Mouse (Mus musculus) midbrain, embryonic 14.5 days (tissue): ENCODE results near the gene Aimp2. TPM values are rescaled to one million over a fixed set of nuclear protein-coding genes. Genes with fewer than 3 reads are reported as not detected.

Experiments
- ATAC-seq: fragments of 200-750 bp; cut with Nextera tagmentation; 2 replicates; pipeline ENCODE4 v1.8.0; 2017; ENCODE audit warnings: moderate number of reproducible peaks, moderate library complexity; ENCODE audit not compliant: low FRiP score, low TSS enrichment
- DNase-seq: peaks from one replicate; pipeline ENCODE4 v3.0.0-alpha.2; 2015
- H3K27ac ChIP-seq: fragments of 300-500 bp; sonication (generic); replicated peaks from 2 replicates; pipeline ENCODE4 v1.5.1; 2014; ENCODE audit warnings: mild to moderate bottlenecking, low read depth, low read length, moderate library complexity
- H3K27me3 ChIP-seq: fragments of 300-500 bp; sonication (generic); 2 replicates; pipeline ENCODE4 v1.6.1; 2014; ENCODE audit warnings: low read length, control low read depth, mixed read lengths; ENCODE audit not compliant: control insufficient read depth, insufficient read depth
- H3K36me3 ChIP-seq: fragments of 300-500 bp; sonication (generic); 2 replicates; pipeline ENCODE4 v1.6.1; 2014; ENCODE audit warnings: low read length, control low read depth; ENCODE audit not compliant: control insufficient read depth, insufficient read depth
- H3K4me1 ChIP-seq: fragments of 300-500 bp; sonication (generic); 2 replicates; pipeline ENCODE4 v1.6.1; 2014; ENCODE audit warnings: mild to moderate bottlenecking, antibody characterized with exemption, low read length, control low read depth; ENCODE audit not compliant: control insufficient read depth, insufficient read depth
- H3K4me2 ChIP-seq: fragments of 300-500 bp; sonication (generic); 2 replicates; pipeline ENCODE4 v1.6.1; 2014; ENCODE audit warnings: mild to moderate bottlenecking, low read length, moderate library complexity
- H3K4me3 ChIP-seq: fragments of 300-500 bp; sonication (generic); replicated peaks from 2 replicates; pipeline ENCODE4 v1.5.1; 2014; ENCODE audit warnings: low read depth, low read length
- H3K9ac ChIP-seq: fragments of 300-500 bp; sonication (generic); replicated peaks from 2 replicates; pipeline ENCODE4 v1.6.1; 2014; ENCODE audit warnings: mild to moderate bottlenecking, low read length, moderate library complexity
- H3K9me3 ChIP-seq: fragments of 300-500 bp; sonication (generic); 2 replicates; pipeline ENCODE4 v1.6.1; 2016; ENCODE audit warnings: low read length, control low read depth, mixed read lengths; ENCODE audit not compliant: control insufficient read depth
- WGBS: fragments of 180-500 bp; shearing (Covaris S2); extraction: QIAGEN DNeasy Blood & Tissue Kit; methylation state at CpG from one replicate; pipeline ENCODE4 v1.1.7; 2014; 5-methylcytosine and 5-hydroxymethylcytosine counted together
- polyA plus RNA-seq: library from polyadenylated mRNA; unstranded; fragments of >200 nt; fragmentation: Nextera tagmentation; extraction: Ambion mirVana; gene quantifications from 2 replicates; pipeline ENCODE4 v1.2.1, GENCODE M21; 2014

Gene Aimp2
- polyA plus RNA-seq, 1 experiment from 2014 or later = 72.3 TPM

GRCm38 (mm10) chr5:143933414-143933813 is 23.8 kb upstream of the Aimp2 start:
- Histone ChIP-seq H3K36me3 (peaks cover 37% of the 10 kb centered on the region), H3K9me3 (no peaks in the 10 kb centered on the region), H3K4me3 (no peak overlapping the region), H3K4me1 (no peaks in the 10 kb centered on the region), H3K27ac (no peak overlapping the region), H3K4me2 (no peak overlapping the region), H3K27me3 (no peaks in the 10 kb centered on the region), H3K9ac (no peak overlapping the region)
- DNase-seq (no peak), ATAC-seq (no peak)
- 85% methylated on average over 11 of the region's 11 CpGs for WGBS

- 14% methylated on average over 8 of the region's 8 CpGs for WGBS
- Histone ChIP-seq H3K9ac (no peak within 1 kb of the TSS), H3K4me3 (no peak within 1 kb of the TSS), H3K36me3 (peaks cover 43% of the 10 kb centered on the region), H3K27me3 (no peaks in the 10 kb centered on the region), H3K27ac (no peak within 1 kb of the TSS), H3K4me1 (no peaks in the 10 kb centered on the region), H3K9me3 (no peaks in the 10 kb centered on the region), H3K4me2 (no peak within 1 kb of the TSS)
- ATAC-seq = no peak
- peak; percentile 52 for DNase-seq
Measured at GRCm38 (mm10) chr5:143932831-143933230, 23.2 kb upstream of the Aimp2 start, which contains the start of gene Rsph10b. TSS of gene Rsph10b (plus strand) at chr5:143933035.

GRCm38 (mm10) chr5:143931863-143932580 is 22.4 kb upstream of the Aimp2 start:
- peaks cover 47% of the 10 kb centered on the region for H3K36me3 ChIP-seq
- no peaks in the 10 kb centered on the region for H3K27me3 ChIP-seq
- H3K4me3 ChIP-seq = no peak overlapping the region
- no peaks in the 10 kb centered on the region for H3K9me3 ChIP-seq
- no peak for DNase-seq
- WGBS = 90% methylated on average over 6 of the region's 6 CpGs
- ATAC-seq = no peak
- H3K4me2 ChIP-seq = no peak overlapping the region
- no peaks in the 10 kb centered on the region for H3K4me1 ChIP-seq
- H3K9ac ChIP-seq = no peak overlapping the region
- no peak overlapping the region for H3K27ac ChIP-seq

GRCm38 (mm10) chr5:143930656-143931055 is 21.0 kb upstream of the Aimp2 start:
- WGBS = 92% methylated on average over 12 of the region's 12 CpGs

GRCm38 (mm10) chr5:143929291-143929690 is 19.6 kb upstream of the Aimp2 start:
- DNase-seq = no peak
- no peak overlapping the region for H3K4me3 ChIP-seq
- H3K4me1 ChIP-seq = no peaks in the 10 kb centered on the region
- no peak overlapping the region for H3K9ac ChIP-seq
- no peaks in the 10 kb centered on the region for H3K27me3 ChIP-seq
- ATAC-seq = no peak
- peaks cover 74% of the 10 kb centered on the region for H3K36me3 ChIP-seq
- 90% methylated on average over 4 of the region's 4 CpGs for WGBS
- no peak overlapping the region for H3K4me2 ChIP-seq
- no peak overlapping the region for H3K27ac ChIP-seq
- H3K9me3 ChIP-seq = no peaks in the 10 kb centered on the region

More at GRCm38 (mm10) chr5:143930656-143931055, 21.0 kb upstream of the Aimp2 start:
- H3K9ac ChIP-seq = no peak overlapping the region
- H3K4me2 ChIP-seq = no peak overlapping the region
- H3K4me1 ChIP-seq = no peaks in the 10 kb centered on the region
- H3K27me3 ChIP-seq = no peaks in the 10 kb centered on the region
- ATAC-seq (no peak), DNase-seq (no peak)
- H3K27ac ChIP-seq = no peak overlapping the region
- H3K36me3 ChIP-seq = peaks cover 60% of the 10 kb centered on the region
- H3K4me3 ChIP-seq = no peak overlapping the region
- H3K9me3 ChIP-seq = no peaks in the 10 kb centered on the region

- ATAC-seq (no peak), DNase-seq (no peak)
- Histone ChIP-seq H3K27ac (no peak within 1 kb of the TSS), H3K4me3 (no peak within 1 kb of the TSS), H3K9me3 (no peaks in the 10 kb centered on the region), H3K27me3 (no peaks in the 10 kb centered on the region), H3K36me3 (peaks cover 87% of the 10 kb centered on the region), H3K4me2 (no peak within 1 kb of the TSS), H3K4me1 (no peaks in the 10 kb centered on the region), H3K9ac (no peak within 1 kb of the TSS)
- WGBS = 94% methylated on average over 8 of the region's 8 CpGs
Measured at GRCm38 (mm10) chr5:143927875-143928274, 18.2 kb upstream of the Aimp2 start, which contains the start of gene Gm42421. TSS of gene Gm42421 (plus strand) at chr5:143928175.

GRCm38 (mm10) chr5:143924781-143925452 is 15.3 kb upstream of the Aimp2 start:
- DNase-seq = no peak
- H3K36me3 ChIP-seq = peaks cover 87% of the 10 kb centered on the region
- no peak overlapping the region for H3K4me3 ChIP-seq
- ATAC-seq = no peak
- H3K27me3 ChIP-seq = no peaks in the 10 kb centered on the region
- WGBS = 93% methylated on average over 6 of the region's 6 CpGs
- no peaks in the 10 kb centered on the region for H3K9me3 ChIP-seq
- H3K9ac ChIP-seq = no peak overlapping the region
- H3K4me2 ChIP-seq = no peak overlapping the region
- H3K27ac ChIP-seq = no peak overlapping the region
- H3K4me1 ChIP-seq = no peaks in the 10 kb centered on the region

- H3K36me3 ChIP-seq = peaks cover 76% of the 10 kb centered on the region
- H3K27me3 ChIP-seq = no peaks in the 10 kb centered on the region
- H3K4me1 ChIP-seq = no peaks in the 10 kb centered on the region
- no peak overlapping the region for H3K9ac ChIP-seq
- DNase-seq (no peak), ATAC-seq (no peak)
- no peak overlapping the region for H3K4me2 ChIP-seq
- no peak overlapping the region for H3K27ac ChIP-seq
- whole genome bisulfite sequencing = 94% methylated on average over 3 of the region's 3 CpGs
- H3K4me3 ChIP-seq = no peak overlapping the region
- no peaks in the 10 kb centered on the region for H3K9me3 ChIP-seq
Measured at GRCm38 (mm10) chr5:143918120-143918519, 8.5 kb upstream of the Aimp2 start.

GRCm38 (mm10) chr5:143917418-143917817 is 7.8 kb upstream of the Aimp2 start:
- Histone ChIP-seq H3K9ac (no peak overlapping the region), H3K36me3 (peaks cover 70% of the 10 kb centered on the region), H3K4me3 (no peak overlapping the region), H3K27ac (no peak overlapping the region), H3K9me3 (no peaks in the 10 kb centered on the region), H3K27me3 (no peaks in the 10 kb centered on the region), H3K4me2 (no peak overlapping the region), H3K4me1 (no peaks in the 10 kb centered on the region)
- 49% methylated on average over 5 of the region's 5 CpGs for WGBS
- DNase-seq = peak; percentile 66
- no peak for ATAC-seq
